Mouse (Mus musculus): ENCODE data around the gene Slc17a5. TPM values are rescaled to one million over a fixed set of nuclear protein-coding genes. Genes with fewer than 3 reads are reported as not detected.

Slc17a5 gene
- polyA plus RNA-seq, 1 experiment, result 2.9 TPM

DNA sequence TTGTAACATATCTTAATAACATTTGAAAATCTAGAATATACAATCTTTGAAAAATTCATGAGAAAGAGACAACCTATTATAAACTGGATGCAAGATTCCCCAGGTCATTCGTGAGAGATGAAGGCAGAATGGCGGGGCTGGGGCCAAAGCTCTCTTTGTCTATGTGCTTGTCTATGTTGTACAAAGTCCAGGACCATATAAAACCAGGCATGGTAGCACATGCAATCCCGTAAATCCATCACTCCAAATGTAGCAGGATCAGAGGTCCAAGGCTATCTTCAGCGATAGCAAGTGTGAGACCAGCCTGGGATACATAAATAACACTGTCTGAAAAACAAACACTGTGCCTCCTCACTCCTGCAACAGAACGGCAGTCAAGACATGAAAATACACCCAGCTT lies 12.1 kb upstream of the Slc17a5 start:
- Histone ChIP-seq H3K27me3 (replicated peaks) (peaks cover 3% of the 10 kb centered on the region), H3K9me3 (peaks cover 16% of the 10 kb centered on the region), H3K36me3 (replicated peaks; ENCODE audit: low read length) (no peaks in the 10 kb centered on the region), H3K4me1 (peaks cover 6% of the 10 kb centered on the region), H3K4me3 (replicated peaks) (no peak overlapping the region)
- TF ChIP-seq FLI1 (IDR thresholded peaks at IDR 0.05; ENCODE audit: low read length) (no peak), GATA1 (IDR thresholded peaks at IDR 0.05; ENCODE audit: borderline replicate concordance, low read length) (no peak)

- Histone ChIP-seq H3K4me3 (replicated peaks) (no peak overlapping the region), H3K36me3 (replicated peaks; ENCODE audit: low read length) (no peaks in the 10 kb centered on the region), H3K9me3 (no peaks in the 10 kb centered on the region), H3K27me3 (replicated peaks) (peaks cover 2% of the 10 kb centered on the region), H3K4me1 (peaks cover 6% of the 10 kb centered on the region)
- TF ChIP-seq GATA1 (IDR thresholded peaks at IDR 0.05; ENCODE audit: borderline replicate concordance, low read length), result no peak
- no peak for TF ChIP-seq FLI1 (IDR thresholded peaks at IDR 0.05; ENCODE audit: low read length)
These were observed 9.0 kb upstream of the Slc17a5 start for GRCm38 (mm10) chr9:78596834-78597233.

- Histone ChIP-seq H3K27me3 (replicated peaks) (peaks cover 2% of the 10 kb centered on the region), H3K4me1 (peaks cover 6% of the 10 kb centered on the region), H3K4me3 (replicated peaks) (no peak overlapping the region), H3K9me3 (no peaks in the 10 kb centered on the region), H3K36me3 (replicated peaks; ENCODE audit: low read length) (no peaks in the 10 kb centered on the region)
- TF ChIP-seq GATA1 (IDR thresholded peaks at IDR 0.05; ENCODE audit: borderline replicate concordance, low read length) (no peak), FLI1 (IDR thresholded peaks at IDR 0.05; ENCODE audit: low read length) (no peak)
These were observed 8.1 kb upstream of the Slc17a5 start for GRCm38 (mm10) chr9:78595769-78596555.

GRCm38 (mm10) chr9:78595257-78595656 lies 7.4 kb upstream of the Slc17a5 start:
- no peaks in the 10 kb centered on the region for H3K27me3 ChIP-seq (replicated peaks)
- H3K4me3 ChIP-seq (replicated peaks), result no peak overlapping the region
- no peaks in the 10 kb centered on the region for H3K36me3 ChIP-seq (replicated peaks; ENCODE audit: low read length)
- no peaks in the 10 kb centered on the region for H3K9me3 ChIP-seq
- H3K4me1 ChIP-seq, result peaks cover 6% of the 10 kb centered on the region
- TF ChIP-seq GATA1 (IDR thresholded peaks at IDR 0.05; ENCODE audit: borderline replicate concordance, low read length) (no peak), FLI1 (IDR thresholded peaks at IDR 0.05; ENCODE audit: low read length) (no peak)

DNA sequence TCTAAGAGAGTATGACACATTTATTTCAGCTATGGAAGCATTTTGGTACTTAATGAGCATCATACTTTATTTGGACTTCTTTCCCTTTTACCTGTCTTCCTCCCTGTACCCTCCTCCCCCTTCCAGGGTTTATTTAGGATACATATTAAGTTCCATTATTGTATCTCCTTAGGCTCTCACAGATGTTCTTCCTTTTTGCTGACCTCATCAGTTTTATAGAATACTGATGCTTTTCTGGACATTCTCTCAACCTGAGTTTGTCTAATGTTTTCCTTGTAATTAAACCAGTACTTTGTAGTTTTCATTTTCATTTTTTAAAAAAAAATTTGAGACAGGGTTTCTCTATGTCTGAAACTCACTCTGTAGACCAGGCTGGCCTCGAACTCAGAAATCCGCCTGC lies 2.6 kb upstream of the Slc17a5 start:
- Histone ChIP-seq H3K4me1 (peaks cover 17% of the 10 kb centered on the region), H3K27me3 (replicated peaks) (no peaks in the 10 kb centered on the region), H3K9me3 (no peaks in the 10 kb centered on the region), H3K4me3 (replicated peaks) (no peak overlapping the region), H3K36me3 (replicated peaks; ENCODE audit: low read length) (peaks cover 3% of the 10 kb centered on the region)
- TF ChIP-seq FLI1 (IDR thresholded peaks at IDR 0.05; ENCODE audit: low read length) (no peak), GATA1 (IDR thresholded peaks at IDR 0.05; ENCODE audit: borderline replicate concordance, low read length) (no peak)

GRCm38 (mm10) chr9:78588411-78589033 lies 681 bp upstream of the Slc17a5 start:
- H3K36me3 ChIP-seq (replicated peaks; ENCODE audit: low read length), result peaks cover 16% of the 10 kb centered on the region
- H3K4me1 ChIP-seq, result peaks cover 21% of the 10 kb centered on the region
- no peaks in the 10 kb centered on the region for H3K27me3 ChIP-seq (replicated peaks)
- TF ChIP-seq FLI1 (IDR thresholded peaks at IDR 0.05; ENCODE audit: low read length) (no peak), GATA1 (IDR thresholded peaks at IDR 0.05; ENCODE audit: borderline replicate concordance, low read length) (no peak)
- no peaks in the 10 kb centered on the region for H3K9me3 ChIP-seq
- peak overlapping the region; percentile 95 for H3K4me3 ChIP-seq (replicated peaks)

DNA sequence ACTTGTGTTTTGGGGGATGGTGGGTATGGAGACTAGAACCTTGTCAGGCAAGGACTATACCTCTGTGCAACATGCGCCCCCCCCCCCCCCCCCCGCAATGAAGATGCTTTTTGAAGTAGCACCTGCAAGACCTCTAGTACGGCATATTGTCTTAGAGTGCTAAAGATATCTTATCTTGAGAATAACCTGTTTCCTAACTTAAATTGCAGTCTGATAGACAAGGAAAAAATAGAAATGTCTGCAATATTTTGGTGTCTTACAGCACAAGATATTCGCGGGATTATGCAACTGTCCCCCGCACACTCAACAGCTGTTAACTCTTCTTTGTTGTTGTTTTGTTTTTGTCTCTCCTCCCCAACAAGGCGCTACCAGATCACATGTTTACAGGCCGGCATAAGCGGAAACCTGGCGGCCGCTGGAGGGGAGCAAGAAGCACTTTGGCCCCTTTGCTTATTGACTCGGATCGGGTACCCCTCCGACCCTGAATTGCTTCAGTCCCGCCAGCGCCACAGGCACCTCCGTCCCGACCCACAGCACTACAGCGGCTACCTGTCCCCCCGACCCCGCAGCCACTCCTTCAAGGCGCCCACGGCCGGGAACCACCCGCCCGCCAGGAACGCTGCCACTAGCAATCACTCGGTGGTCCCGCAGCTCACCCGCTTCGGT lies 490 bp downstream of the Slc17a5 start:
- Histone ChIP-seq H3K4me3 (replicated peaks) (peak overlapping the region; percentile 95), H3K4me1 (peaks cover 21% of the 10 kb centered on the region), H3K9me3 (no peaks in the 10 kb centered on the region), H3K36me3 (replicated peaks; ENCODE audit: low read length) (peaks cover 16% of the 10 kb centered on the region), H3K27me3 (replicated peaks) (no peaks in the 10 kb centered on the region)
- TF ChIP-seq FLI1 (IDR thresholded peaks at IDR 0.05; ENCODE audit: low read length), result no peak
- no peak for TF ChIP-seq GATA1 (IDR thresholded peaks at IDR 0.05; ENCODE audit: borderline replicate concordance, low read length)

DNA sequence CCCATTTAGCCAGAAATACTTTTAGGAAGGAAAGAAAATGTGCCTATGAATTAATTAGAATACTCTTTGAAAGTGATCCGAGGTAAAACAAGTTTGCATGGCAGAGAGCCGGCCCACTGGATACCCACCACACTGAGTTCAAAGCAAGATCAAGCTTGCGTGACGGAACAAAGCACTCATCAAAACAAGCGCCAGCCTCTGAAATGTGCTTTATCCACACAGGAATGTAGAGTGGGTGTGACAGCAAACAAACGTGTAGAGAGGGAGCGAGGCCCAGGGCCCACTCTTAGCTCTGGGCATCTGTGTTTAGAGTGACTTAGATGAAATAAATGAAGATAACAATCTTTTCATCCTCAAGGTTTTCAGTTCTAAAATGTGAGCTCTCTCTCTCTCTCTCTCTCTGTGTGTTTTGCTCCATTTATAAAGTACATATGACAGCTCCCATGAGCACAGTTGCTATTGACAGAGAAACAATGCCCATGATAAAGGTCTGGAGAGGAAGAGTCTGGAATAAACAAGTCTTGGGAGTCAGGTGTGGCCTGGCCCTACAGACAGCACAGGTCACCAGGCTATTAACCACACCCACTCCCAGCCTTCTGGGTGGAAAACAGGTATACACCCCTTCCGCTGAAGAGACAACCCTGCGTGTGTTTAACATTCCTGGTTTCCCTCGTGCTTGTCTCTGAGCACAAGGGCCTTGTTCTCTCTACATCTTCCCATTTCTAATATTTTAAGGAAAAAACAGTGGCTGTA lies 8.0 kb downstream of the Slc17a5 start:
- H3K36me3 ChIP-seq (replicated peaks; ENCODE audit: low read length), result peaks cover 34% of the 10 kb centered on the region
- H3K4me1 ChIP-seq, result peaks cover 15% of the 10 kb centered on the region
- TF ChIP-seq FLI1 (IDR thresholded peaks at IDR 0.05; ENCODE audit: low read length), result no peak
- no peaks in the 10 kb centered on the region for H3K9me3 ChIP-seq
- no peaks in the 10 kb centered on the region for H3K27me3 ChIP-seq (replicated peaks)
- H3K4me3 ChIP-seq (replicated peaks), result no peak overlapping the region

DNA sequence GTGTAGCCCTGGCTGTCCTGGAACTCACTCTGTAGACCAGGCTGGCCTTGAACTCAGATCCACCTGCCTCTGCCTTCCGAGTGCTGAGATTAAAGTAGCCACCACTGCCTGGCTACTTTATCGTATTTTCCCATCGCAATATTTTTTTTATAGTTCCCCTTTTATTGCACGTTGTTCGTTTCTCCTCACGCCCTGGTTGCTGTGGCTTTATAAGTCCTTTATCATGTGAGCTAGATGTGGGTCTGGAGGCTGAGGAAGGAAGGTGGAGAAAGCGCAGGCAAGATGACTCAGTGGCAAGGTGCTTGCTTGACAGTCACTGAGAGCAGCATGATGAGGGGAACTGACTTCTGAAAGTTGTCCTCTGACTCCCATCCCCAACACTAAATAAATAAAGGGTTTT lies 9.0 kb downstream of the Slc17a5 start:
- Histone ChIP-seq H3K36me3 (replicated peaks; ENCODE audit: low read length) (peaks cover 33% of the 10 kb centered on the region), H3K4me3 (replicated peaks) (no peak overlapping the region), H3K4me1 (peaks cover 11% of the 10 kb centered on the region), H3K9me3 (no peaks in the 10 kb centered on the region), H3K27me3 (replicated peaks) (no peaks in the 10 kb centered on the region)
- no peak for TF ChIP-seq FLI1 (IDR thresholded peaks at IDR 0.05; ENCODE audit: low read length)
- TF ChIP-seq GATA1 (IDR thresholded peaks at IDR 0.05; ENCODE audit: borderline replicate concordance, low read length), result no peak
